Mouse (Mus musculus): ENCODE data around the gene Abhd17c. TPM values are rescaled to one million over a fixed set of nuclear protein-coding genes. Genes with fewer than 3 reads are reported as not detected.

The Abhd17c gene
- total and polyA plus RNA-seq, 3 experiments: 33.5 to 55.7 TPM; not detected in 1

DNA sequence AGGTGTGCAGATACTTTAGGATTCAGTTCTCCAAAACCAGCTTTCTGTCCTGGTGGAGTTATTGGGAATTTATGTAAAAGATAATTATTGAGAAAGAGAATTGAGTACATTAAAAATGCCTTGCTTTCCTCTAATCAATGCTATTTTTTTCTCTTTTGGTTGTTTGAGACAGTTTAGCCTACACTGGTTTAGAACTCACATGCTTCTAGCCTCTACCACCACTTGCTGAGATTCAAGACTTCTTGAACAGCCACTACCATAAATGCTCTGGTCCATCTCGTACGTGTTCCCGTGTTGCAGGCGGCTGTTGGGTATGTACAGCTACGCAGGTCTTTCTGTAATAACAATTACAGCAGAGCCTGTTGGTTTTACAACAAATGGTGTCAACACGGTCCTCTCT lies 681 bp upstream of the Abhd17c start:
- peaks cover 0 to 22% of the 10 kb centered on the region in 2 experiments; a peak in 2 of 4 replicates for H3K36me3 ChIP-seq (ENCODE audit: control insufficient read depth in 1 of 2, insufficient read depth in 2 of 2, low read length in 2 of 2)
- peaks cover 42% of the 10 kb centered on the region for H3K79me2 ChIP-seq (ENCODE audit: control insufficient read depth, insufficient read depth, low read length, poor library complexity)
- no peaks in the 10 kb centered on the region for H3K9me3 ChIP-seq (replicated peaks; ENCODE audit: insufficient read depth, low read length)
- TF ChIP-seq NRF1 (IDR thresholded peaks at IDR 0.05; ENCODE audit: insufficient read depth, low read depth, low read length, poor library complexity, severe bottlenecking): no peak; the same call in 1 of the 2 replicates
- no peak for TF ChIP-seq ZNF384 (IDR thresholded peaks at IDR 0.05; ENCODE audit: low read depth, low read length)
- TF ChIP-seq GABPA (IDR thresholded peaks at IDR 0.05; ENCODE audit: low read depth, low read length): no peak
- TF ChIP-seq RCOR1 (IDR thresholded peaks at IDR 0.05; ENCODE audit: low read depth, low read length): no peak
- TF ChIP-seq EP300 (IDR thresholded peaks at IDR 0.05; ENCODE audit: low read depth in 1 of 2, low read length in 2 of 2): no peak
- TF ChIP-seq USF2 (IDR thresholded peaks at IDR 0.05; ENCODE audit: borderline replicate concordance in 1 of 2, insufficient read depth in 1 of 2, low read depth in 1 of 2, low read length in 2 of 2): no peak
- no peak for TF ChIP-seq TBP (IDR thresholded peaks at IDR 0.05; ENCODE audit: low read depth, low read length)
- no peak for TF ChIP-seq ZKSCAN1 (IDR thresholded peaks at IDR 0.05; ENCODE audit: low read depth, low read length)
- no peak for TF ChIP-seq E2F4 (IDR thresholded peaks at IDR 0.05; ENCODE audit: borderline replicate concordance, low read depth, low read length)
- no peak for TF ChIP-seq MXI1 (IDR thresholded peaks at IDR 0.05; ENCODE audit: low read depth, low read length)
- TF ChIP-seq BHLHE40 (IDR thresholded peaks at IDR 0.05; ENCODE audit: borderline replicate concordance, low read depth, low read length): no peak
- TF ChIP-seq TAL1 (IDR thresholded peaks at IDR 0.05; ENCODE audit: low read length): no peak
- no peak for TF ChIP-seq NELFE (IDR thresholded peaks at IDR 0.05; ENCODE audit: low read depth, low read length)
- no peak for TF ChIP-seq MAX (IDR thresholded peaks at IDR 0.05; ENCODE audit: low read length)
- no peak for TF ChIP-seq CHD2 (IDR thresholded peaks at IDR 0.05; ENCODE audit: low read length)
- no peak for TF ChIP-seq MYC (IDR thresholded peaks at IDR 0.05; ENCODE audit: low read depth, low read length)
- TF ChIP-seq KAT2A (conservative IDR thresholded peaks at IDR 0.05; ENCODE audit: low read depth, low read length): no peak
- no peak for TF ChIP-seq USF1 (IDR thresholded peaks at IDR 0.05; ENCODE audit: low read depth, low read length)
- no peak for TF ChIP-seq JUND (IDR thresholded peaks at IDR 0.05; ENCODE audit: low read depth, low read length)
- TF ChIP-seq CHD1 (IDR thresholded peaks at IDR 0.05; ENCODE audit: low read depth, low read length): no peak
- peaks cover 2 to 21% of the 10 kb centered on the region in 2 experiments; a peak in 2 of 4 replicates for H3K4me1 ChIP-seq (ENCODE audit: control insufficient read depth in 1 of 2, insufficient read depth in 2 of 2, low read length in 2 of 2)
- H3K27me3 ChIP-seq (ENCODE audit: control insufficient read depth in 1 of 2, insufficient read depth in 2 of 2, low read length in 2 of 2): no peaks in the 10 kb centered on the region
- DNase-seq (ENCODE audit: low read depth, low spot score): no peak
- no peak overlapping the region for H3K27ac ChIP-seq (ENCODE audit: control insufficient read depth, low read depth, low read length)
- H3K4me3 ChIP-seq (ENCODE audit: control insufficient read depth in 1 of 2, insufficient read depth in 1 of 2, low read depth in 2 of 2, low read length in 2 of 2): peak overlapping the region; percentile 3 to 14; a peak in 2 of 4 replicates
- H3K9ac ChIP-seq (ENCODE audit: control insufficient read depth, low read depth, low read length, poor library complexity, severe bottlenecking): no peak overlapping the region

DNA sequence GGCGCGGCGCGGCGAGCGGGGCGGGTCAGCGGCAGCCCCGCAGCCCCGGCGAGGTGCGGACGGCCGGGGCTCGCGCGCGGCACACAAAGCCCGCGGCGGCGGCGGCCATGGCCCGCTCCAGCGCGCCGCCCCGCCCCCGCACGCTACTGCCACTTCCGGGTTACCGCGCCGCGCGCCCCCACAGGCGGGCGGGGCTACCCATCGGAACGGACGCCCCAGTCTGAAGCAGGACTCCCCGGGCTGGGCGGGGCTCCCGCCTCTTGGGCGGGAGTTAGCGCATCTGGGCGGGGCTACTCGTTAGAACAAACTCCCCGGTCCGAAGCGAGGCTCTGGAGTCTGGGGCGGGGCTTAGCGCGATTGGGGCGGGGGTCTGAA lies 254 bp upstream of the Abhd17c start:
- H3K4me1 ChIP-seq (ENCODE audit: control insufficient read depth in 1 of 2, insufficient read depth in 2 of 2, low read length in 2 of 2): peaks cover 2 to 21% of the 10 kb centered on the region in 2 experiments; a peak in 2 of 4 replicates
- H3K27me3 ChIP-seq (ENCODE audit: control insufficient read depth in 1 of 2, insufficient read depth in 2 of 2, low read length in 2 of 2): no peaks in the 10 kb centered on the region
- H3K36me3 ChIP-seq (ENCODE audit: control insufficient read depth in 1 of 2, insufficient read depth in 2 of 2, low read length in 2 of 2): peaks cover 0 to 22% of the 10 kb centered on the region in 2 experiments; a peak in 2 of 4 replicates
- peak overlapping the region; percentile 30 for H3K27ac ChIP-seq (ENCODE audit: control insufficient read depth, low read depth, low read length)
- H3K4me3 ChIP-seq (ENCODE audit: control insufficient read depth in 1 of 2, insufficient read depth in 1 of 2, low read depth in 2 of 2, low read length in 2 of 2): peak overlapping the region; percentile 83 to 92; a peak in 3 of 4 replicates
- peaks cover 46% of the 10 kb centered on the region for H3K79me2 ChIP-seq (ENCODE audit: control insufficient read depth, insufficient read depth, low read length, poor library complexity)
- H3K9ac ChIP-seq (ENCODE audit: control insufficient read depth, low read depth, low read length, poor library complexity, severe bottlenecking): peak overlapping the region; percentile 96
- DNase-seq (ENCODE audit: low read depth, low spot score): peak; percentile 94
- no peaks in the 10 kb centered on the region for H3K9me3 ChIP-seq (replicated peaks; ENCODE audit: insufficient read depth, low read length)
- no peak for TF ChIP-seq MEF2A (IDR thresholded peaks at IDR 0.05; ENCODE audit: extremely low read depth, insufficient replicate concordance, low read depth, low read length, poor library complexity, severe bottlenecking)
- TF ChIP-seq MXI1 (IDR thresholded peaks at IDR 0.05; ENCODE audit: low read depth, low read length): peak; percentile 27
- no peak for TF ChIP-seq SMC3 (IDR thresholded peaks at IDR 0.05; ENCODE audit: low read depth, low read length)
- TF ChIP-seq SIN3A (IDR thresholded peaks at IDR 0.05; ENCODE audit: low read length): peak; percentile 39
- TF ChIP-seq MAZ (IDR thresholded peaks at IDR 0.05; ENCODE audit: low read depth, low read length): peak; percentile 94; the same call in 1 of the 2 replicates
- TF ChIP-seq MAFK (IDR thresholded peaks at IDR 0.05; ENCODE audit: borderline replicate concordance, low read depth, low read length): no peak
- no peak for TF ChIP-seq KAT2A (conservative IDR thresholded peaks at IDR 0.05; ENCODE audit: low read depth, low read length)
- TF ChIP-seq USF1 (IDR thresholded peaks at IDR 0.05; ENCODE audit: low read depth, low read length): no peak
- no peak for TF ChIP-seq POLR2AphosphoS2 (IDR thresholded peaks at IDR 0.05; ENCODE audit: low read length)
- no peak for TF ChIP-seq MAX (IDR thresholded peaks at IDR 0.05; ENCODE audit: low read length)
- no peak for TF ChIP-seq TBP (IDR thresholded peaks at IDR 0.05; ENCODE audit: low read depth, low read length)
- TF ChIP-seq HCFC1 (IDR thresholded peaks at IDR 0.05; ENCODE audit: low read depth, low read length): peak; percentile 73
- no peak for TF ChIP-seq TAL1 (IDR thresholded peaks at IDR 0.05; ENCODE audit: low read length)
- TF ChIP-seq TCF12 (IDR thresholded peaks at IDR 0.05; ENCODE audit: low read depth, low read length): no peak
- no peak for TF ChIP-seq BHLHE40 (IDR thresholded peaks at IDR 0.05; ENCODE audit: borderline replicate concordance, low read depth, low read length)
- peak; percentile 97 for TF ChIP-seq ELF1 (IDR thresholded peaks at IDR 0.05; ENCODE audit: low read depth, low read length)
- peak; percentile 33; the same call in 1 of the 2 replicates for TF ChIP-seq NRF1 (IDR thresholded peaks at IDR 0.05; ENCODE audit: insufficient read depth, low read depth, low read length, poor library complexity, severe bottlenecking)
- TF ChIP-seq UBTF (IDR thresholded peaks at IDR 0.05; ENCODE audit: borderline replicate concordance, insufficient read depth, low read depth, low read length): no peak

All from MEL (cell line).